ENCODE assay signal across 8 mouse cellular contexts in genomic region chr3:60472681-60473177, GRCm38 (mm10). TPM values are rescaled to one million over a fixed set of nuclear protein-coding genes. Genes with fewer than 3 reads are reported as not detected.
DNase-seq lines count a peak whose midpoint lies in the region; ATAC-seq and TF ChIP-seq lines count a peak whose summit lies in the region.

Gene Mbnl1, plus strand, starts transcription at chr3:60472830.

- H3K27me3 ChIP-seq in intestine, embryonic 14.5 days (replicated peaks; ENCODE audit: control insufficient read depth, insufficient read depth, low read length), result no peaks in the 10 kb centered on the region

- 44% methylated on average over 5 of the region's 5 CpGs for WGBS in intestine, embryonic 14.5 days
- WGBS in macrophage (ENCODE audit: missing documents), result 0% methylated on average over 4 of the region's 5 CpGs

- H3K36me3 ChIP-seq in intestine, embryonic 14.5 days (ENCODE audit: control insufficient read depth, insufficient read depth, low read length), result no peaks in the 10 kb centered on the region
- H3K36me3 ChIP-seq in macrophage (ENCODE audit: inconsistent target), result no peaks in the 10 kb centered on the region

- peaks cover 17% of the 10 kb centered on the region for H3K4me1 ChIP-seq in bone marrow macrophage, adult 2 months (ENCODE audit: control insufficient read depth, insufficient read depth, low read length)
- 0 out of 2 replicates have a peak, but pooled peaks cover 3% of the 10 kb centered on the region for H3K4me1 ChIP-seq in intestine, embryonic 14.5 days (replicated peaks; ENCODE audit: control insufficient read depth, insufficient read depth, low read length)

- peak within 1 kb of the TSS; percentile 98 for H3K27ac ChIP-seq in bone marrow macrophage, adult 2 months (ENCODE audit: insufficient read depth, low read depth, low read length)
- H3K27ac ChIP-seq in intestine, embryonic 14.5 days (ENCODE audit: low read depth), result no peak within 1 kb of the TSS
- peak within 1 kb of the TSS; percentile 96 for H3K27ac ChIP-seq in macrophage

- DNase-seq in left cerebral cortex, adult 18-20 months (ENCODE audit: low spot score in 2 of 2), result no peak
- DNase-seq in left cerebral cortex, adult 9 months (ENCODE audit: low spot score in 2 of 2), result no peak
- DNase-seq in gastrocnemius, postnatal 25 days, result no peak
- no peak for DNase-seq in intestine, embryonic 14.5 days (ENCODE audit: low spot score)
- peak; percentile 47 for DNase-seq in thymus, postnatal 25 days
- DNase-seq in kidney, postnatal 36 days, result no peak

- H3K4me3 ChIP-seq in bone marrow macrophage, adult 2 months (ENCODE audit: insufficient read depth, low read length), result peak within 1 kb of the TSS; percentile 67
- H3K4me3 ChIP-seq in intestine, embryonic 14.5 days (ENCODE audit: low read depth, low read length), result no peak within 1 kb of the TSS
- peak within 1 kb of the TSS; percentile 66 for H3K4me3 ChIP-seq in macrophage (ENCODE audit: inconsistent target)

- no peak for TF ChIP-seq POLR2A in bone marrow macrophage, adult 2 months (IDR thresholded peaks at IDR 0.05; ENCODE audit: borderline replicate concordance, low read depth, low read length)

- no peaks in the 10 kb centered on the region for H3K9me3 ChIP-seq in intestine, embryonic 14.5 days (ENCODE audit: control insufficient read depth, low read length)

- H3K4me2 ChIP-seq in intestine, embryonic 14.5 days (ENCODE audit: low read length), result no peak within 1 kb of the TSS

- no peak within 1 kb of the TSS for H3K9ac ChIP-seq in intestine, embryonic 14.5 days (ENCODE audit: low read length)

- no peak for TF ChIP-seq CTCF in bone marrow macrophage, adult 2 months (IDR thresholded peaks at IDR 0.05; ENCODE audit: low read depth, low read length)

- ATAC-seq in intestine, embryonic 14.5 days (replicated peaks; ENCODE audit: low FRiP score, low TSS enrichment, low read depth), result no peak

- H3K79me2 ChIP-seq in macrophage (ENCODE audit: inconsistent target), result peaks cover 77% of the 10 kb centered on the region

RNA-seq across cellular contexts. Expression of gene Mbnl1, which starts in this region (rescaled TPM):
- 100 to 1,000 TPM; 141 to 157 TPM for total RNA-seq in left cerebral cortex, adult 18-20 months (2021)
- 668 and 730 TPM in 2 replicates for polyA plus RNA-seq in bone marrow macrophage, adult 2 months (2012; ENCODE audit: insufficient read depth, insufficient read length, missing spikeins)
- total RNA-seq in gastrocnemius, postnatal 25 days (2021), result 100 to 1,000 TPM; 339 to 401 TPM
- polyA plus RNA-seq in intestine, embryonic 14.5 days (2014; fragmentation: Nextera tagmentation; extraction: Ambion mirVana), result 135 and 141 TPM in 2 replicates
- 1,000 to 10,000 TPM in 15 of 26 experiments, 100 to 1,000 TPM in 10, 10 to 100 TPM in 1; 83.6 to 1,534 (median 1,127) TPM for total RNA-seq in macrophage (2018; cell fraction: chromatin; rRNA removed)
- 100 to 1,000 TPM; 334 to 648 (median 462) TPM for total RNA-seq in macrophage (2018; cell fraction: cytosol; rRNA removed)
- total RNA-seq in macrophage (2018; cell fraction: nucleus; rRNA removed), result 1,000 to 10,000 TPM in 11 of 26 experiments, 100 to 1,000 TPM in 15; 271 to 1,882 (median 927) TPM
- polyA plus RNA-seq in macrophage (2018), result 311 to 412 TPM (median 370 TPM) in 3 replicates
